Mouse (Mus musculus): ENCODE measurements at regions not wholly inside any gene's neighbourhood (a gene's known extent, or its start where the extent isn't known, plus 50 kb on each side); places are given as distances from the start of the nearest gene placed in this dataset.
"Not testable (repeated sequence)": the region's sequence is repeated elsewhere in the genome, so short reads cannot be mapped to it uniquely, and the experiment has no call there.

DNA sequence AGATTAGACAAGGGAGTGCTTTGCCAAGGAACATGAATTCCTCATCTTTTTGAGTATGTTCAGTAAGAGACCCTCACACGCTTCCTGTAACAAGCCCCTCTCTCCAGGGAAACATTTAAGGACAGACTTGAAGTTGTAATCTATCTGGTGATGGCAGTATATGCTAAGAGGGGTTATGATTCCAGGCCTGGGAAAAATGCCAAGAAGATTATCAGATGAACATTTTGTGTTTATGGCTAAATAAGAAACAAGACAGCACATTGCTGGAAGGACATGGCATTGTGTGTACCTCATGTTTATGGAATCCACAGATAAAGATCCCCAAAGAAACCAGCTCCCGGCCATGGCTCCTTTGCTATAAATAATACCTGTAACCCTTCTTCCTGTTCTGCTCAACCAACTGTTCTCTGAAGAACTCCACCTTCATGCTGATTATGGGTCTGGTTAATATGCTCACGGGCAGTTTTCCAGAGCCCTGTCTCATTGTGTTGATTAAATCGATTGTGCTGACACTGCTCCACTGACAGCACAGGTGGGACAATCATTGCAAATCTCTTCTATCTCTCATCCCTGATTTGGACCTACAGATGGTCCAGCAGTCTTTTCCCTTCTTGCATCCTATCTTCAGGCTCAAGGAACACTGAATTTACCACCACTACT, 327.7 kb downstream of the Abcc12 start:
- WGBS: 89% methylated on average over 4 of the region's 4 CpGs
- Histone ChIP-seq H3K9me3 (replicated peaks) (no peaks in the 10 kb centered on the region), H3K27me3 (ENCODE audit: low read depth, poor library complexity, severe bottlenecking) (no peaks in the 10 kb centered on the region), H3K27ac (replicated peaks) (no peak overlapping the region), H3K4me1 (no peaks in the 10 kb centered on the region), H3K36me3 (no peaks in the 10 kb centered on the region), H3K4me3 (no peak overlapping the region)
- no peak for DNase-seq (ENCODE audit: low spot score)

DNA sequence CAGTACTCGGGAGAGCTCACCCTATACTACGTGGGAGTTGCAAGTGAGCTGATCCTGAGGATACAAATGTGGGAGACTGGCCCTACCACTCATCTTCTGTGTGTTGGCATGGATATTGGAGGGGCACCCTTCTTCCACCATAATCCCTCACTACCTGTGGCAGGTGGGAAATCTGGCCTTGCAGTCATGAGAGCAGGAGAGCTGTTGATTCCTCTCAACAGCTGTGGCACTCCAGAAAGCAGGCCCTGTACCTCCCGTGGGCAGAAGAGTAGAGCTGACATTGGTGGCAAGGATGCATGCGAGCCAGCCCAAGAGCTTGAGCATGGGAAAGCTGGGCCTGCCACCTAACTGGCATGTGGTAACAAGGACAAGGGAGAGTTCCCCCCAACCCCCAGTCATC, 345.8 kb downstream of the Abcc12 start:
- Histone ChIP-seq H3K4me1 (no peaks in the 10 kb centered on the region), H3K36me3 (no peaks in the 10 kb centered on the region), H3K4me3 (no peak overlapping the region), H3K27ac (replicated peaks) (no peak overlapping the region), H3K27me3 (ENCODE audit: low read depth, poor library complexity, severe bottlenecking) (no peaks in the 10 kb centered on the region), H3K9me3 (replicated peaks) (no peaks in the 10 kb centered on the region)
- no peak for DNase-seq (ENCODE audit: low spot score)
- WGBS: 87% methylated on average over 4 of the region's 4 CpGs

DNA sequence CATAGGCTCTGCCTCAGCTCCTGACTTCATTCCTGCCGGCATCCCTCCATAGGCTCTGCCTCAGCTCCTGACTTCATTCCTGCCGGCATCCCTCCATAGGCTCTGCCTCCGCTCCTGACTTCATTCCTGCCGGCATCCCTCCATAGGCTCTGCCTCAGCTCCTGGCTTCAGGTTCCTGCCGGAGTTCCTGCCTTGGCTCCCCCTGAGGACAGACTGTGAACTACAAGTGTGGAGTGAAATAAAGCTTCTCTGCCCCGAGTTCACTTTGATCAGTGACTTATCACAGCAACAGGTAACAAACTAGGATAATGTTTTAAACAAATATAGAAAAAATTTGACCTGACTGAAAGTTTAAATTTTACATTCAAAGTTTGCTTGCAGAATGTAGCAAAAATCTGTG, 348.5 kb downstream of the Abcc12 start:
- H3K4me3 ChIP-seq; DNase-seq (ENCODE audit: low spot score); H3K27me3 ChIP-seq (ENCODE audit: low read depth, poor library complexity, severe bottlenecking); H3K27ac ChIP-seq (replicated peaks); H3K4me1 ChIP-seq; H3K9me3 ChIP-seq (replicated peaks); H3K36me3 ChIP-seq: not testable (repeated sequence)
- 81% methylated on average over 6 of the region's 6 CpGs for WGBS

DNA sequence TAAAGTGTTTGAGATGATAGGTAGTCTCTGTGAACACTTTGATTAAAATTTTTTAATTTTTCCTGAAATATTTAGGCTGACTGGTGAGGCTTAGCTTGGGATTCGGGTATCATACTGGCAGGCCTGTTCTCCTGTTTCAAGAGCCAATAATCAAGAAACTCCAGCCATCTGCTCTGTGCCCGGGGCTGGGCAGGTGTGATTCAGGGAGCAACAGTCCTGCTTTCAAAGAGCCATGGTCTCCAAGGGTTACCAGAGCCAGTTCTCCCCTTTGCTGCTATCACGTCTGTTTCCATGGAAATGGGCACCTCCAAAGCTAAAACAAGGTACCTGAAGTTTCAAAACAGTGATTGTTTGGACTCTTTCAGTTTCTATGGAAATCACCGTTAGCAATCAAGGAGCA, 355.6 kb downstream of the Abcc12 start:
- WGBS: 72% methylated on average over 4 of the region's 4 CpGs
- no peaks in the 10 kb centered on the region for H3K4me1 ChIP-seq
- no peaks in the 10 kb centered on the region for H3K36me3 ChIP-seq
- H3K27me3 ChIP-seq (ENCODE audit: low read depth, poor library complexity, severe bottlenecking): no peaks in the 10 kb centered on the region
- no peak for DNase-seq (ENCODE audit: low spot score)
- H3K9me3 ChIP-seq (replicated peaks): no peaks in the 10 kb centered on the region
- H3K27ac ChIP-seq (replicated peaks): no peak overlapping the region
- H3K4me3 ChIP-seq: no peak overlapping the region

DNA sequence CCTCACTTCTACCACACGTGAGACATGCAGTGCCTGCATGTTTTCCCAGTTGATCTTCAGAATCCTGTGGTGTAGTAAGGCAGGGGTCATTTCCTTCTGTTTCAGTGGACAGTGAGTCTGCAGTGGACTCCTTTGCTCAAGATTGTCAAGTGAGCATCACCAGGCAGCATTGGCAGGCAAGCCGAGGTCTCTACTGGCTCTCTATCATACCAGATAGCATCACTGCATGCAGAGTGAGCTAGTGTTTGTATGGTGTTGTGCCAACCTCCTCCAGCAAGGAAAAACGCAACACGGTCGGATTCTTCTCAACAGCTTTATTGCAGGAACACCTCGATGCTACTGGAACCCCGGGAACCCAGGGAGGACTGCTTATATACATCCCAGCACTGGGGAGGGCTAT, 357.8 kb downstream of the Abcc12 start:
- Histone ChIP-seq H3K9me3 (replicated peaks) (no peaks in the 10 kb centered on the region), H3K4me3 (no peak overlapping the region), H3K36me3 (no peaks in the 10 kb centered on the region), H3K27me3 (ENCODE audit: low read depth, poor library complexity, severe bottlenecking) (no peaks in the 10 kb centered on the region), H3K27ac (replicated peaks) (no peak overlapping the region), H3K4me1 (no peaks in the 10 kb centered on the region)
- 93% methylated on average over 7 of the region's 7 CpGs for WGBS
- no peak for DNase-seq (ENCODE audit: low spot score)

DNA sequence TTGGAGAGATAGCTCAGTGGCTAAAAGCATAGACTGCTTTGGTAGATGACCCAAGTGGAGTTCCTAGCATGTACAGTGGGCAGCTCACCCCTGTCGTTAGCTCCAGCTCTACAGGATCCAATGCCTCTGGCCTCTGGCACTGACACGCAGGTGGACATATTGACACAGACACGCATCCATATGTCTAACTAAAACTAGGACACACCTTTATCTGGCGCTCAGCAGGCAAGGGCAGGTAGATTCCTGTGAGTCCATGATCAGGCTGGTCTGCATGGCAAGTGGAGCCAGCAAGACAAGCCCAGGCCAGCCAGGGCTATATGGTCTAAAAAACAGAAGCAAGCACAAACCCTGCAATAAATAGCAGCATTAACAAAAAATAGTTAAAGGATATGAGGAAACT, 358.3 kb downstream of the Abcc12 start:
- H3K4me3 ChIP-seq: no peak overlapping the region
- no peak for DNase-seq (ENCODE audit: low spot score)
- no peaks in the 10 kb centered on the region for H3K9me3 ChIP-seq (replicated peaks)
- WGBS: 94% methylated on average over 4 of the region's 4 CpGs
- H3K36me3 ChIP-seq: no peaks in the 10 kb centered on the region
- H3K27ac ChIP-seq (replicated peaks): no peak overlapping the region
- no peaks in the 10 kb centered on the region for H3K4me1 ChIP-seq
- no peaks in the 10 kb centered on the region for H3K27me3 ChIP-seq (ENCODE audit: low read depth, poor library complexity, severe bottlenecking)

DNA sequence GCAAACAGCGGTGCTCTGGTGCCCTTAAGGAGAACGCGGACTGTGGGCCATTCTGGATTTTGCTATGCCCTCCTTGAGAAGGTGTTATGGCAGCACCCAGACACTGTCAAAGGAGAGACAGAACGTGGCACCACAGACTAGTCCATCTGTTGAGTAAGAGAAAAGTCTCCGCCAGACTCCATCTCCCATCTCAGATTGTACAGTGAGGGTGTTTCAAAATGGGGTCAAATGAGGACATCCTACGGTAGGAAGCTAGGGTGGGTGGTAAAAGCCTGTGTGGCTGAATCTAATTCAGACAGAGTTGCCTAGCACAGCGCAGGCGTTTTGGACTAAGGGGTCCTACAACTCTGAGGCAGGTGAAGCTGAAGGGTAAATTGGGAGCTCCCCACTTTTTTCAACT, 366.1 kb downstream of the Abcc12 start:
- WGBS: 94% methylated on average over 8 of the region's 8 CpGs
- H3K27ac ChIP-seq (replicated peaks): no peak overlapping the region

DNA sequence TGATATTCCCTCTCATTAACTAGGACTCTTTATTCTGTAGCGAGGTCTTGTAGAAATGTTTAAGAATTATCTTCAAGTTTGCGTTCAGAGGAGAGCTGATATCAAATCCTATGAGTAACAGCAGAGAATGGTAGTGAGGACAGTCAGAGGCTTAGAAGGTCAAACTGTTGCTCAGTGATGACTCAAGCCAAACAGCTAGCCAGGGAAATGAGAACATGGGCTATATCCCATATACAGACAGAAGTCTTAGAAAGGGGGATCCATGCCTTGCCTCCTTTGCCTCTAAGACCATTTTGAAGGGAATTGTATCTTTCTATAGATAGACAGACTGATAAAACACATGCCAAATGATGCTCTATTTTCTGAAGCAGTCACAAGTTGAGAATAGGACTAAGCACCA, 368.0 kb downstream of the Abcc12 start:
- Histone ChIP-seq H3K9me3 (replicated peaks) (no peaks in the 10 kb centered on the region), H3K27me3 (ENCODE audit: low read depth, poor library complexity, severe bottlenecking) (no peaks in the 10 kb centered on the region), H3K4me1 (no peaks in the 10 kb centered on the region), H3K27ac (replicated peaks) (no peak overlapping the region), H3K4me3 (no peak overlapping the region), H3K36me3 (no peaks in the 10 kb centered on the region)
- DNase-seq (ENCODE audit: low spot score): no peak
- 96% methylated on average over 2 of the region's 2 CpGs for WGBS

More for the DNA sequence above, 366.1 kb downstream of the Abcc12 start:
- no peak overlapping the region for H3K4me3 ChIP-seq
- H3K4me1 ChIP-seq: no peaks in the 10 kb centered on the region
- H3K27me3 ChIP-seq (ENCODE audit: low read depth, poor library complexity, severe bottlenecking): no peaks in the 10 kb centered on the region
- no peaks in the 10 kb centered on the region for H3K9me3 ChIP-seq (replicated peaks)
- no peaks in the 10 kb centered on the region for H3K36me3 ChIP-seq
- DNase-seq (ENCODE audit: low spot score): no peak

DNA sequence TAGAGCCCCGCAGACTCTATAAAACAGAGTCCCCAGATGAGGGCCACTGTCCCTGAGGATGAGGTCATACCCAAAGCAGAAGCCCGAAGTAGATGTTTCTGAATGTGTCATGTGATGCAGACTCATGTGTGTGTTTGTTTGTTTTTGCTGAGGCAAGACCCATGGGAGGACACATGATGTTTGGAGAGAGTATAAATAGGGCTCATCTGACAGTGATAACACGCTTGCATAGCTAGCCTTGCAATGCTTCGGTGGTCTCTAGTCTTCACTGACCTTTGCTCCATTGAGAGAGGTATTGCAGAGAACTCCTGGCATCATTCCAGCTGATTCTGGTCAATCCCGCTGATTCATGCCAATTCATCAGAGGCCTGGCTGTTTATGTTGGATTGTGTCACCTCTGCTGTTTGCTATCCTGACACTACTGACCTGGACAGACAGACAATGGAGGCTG, 368.1 kb downstream of the Phkb start:
- WGBS: 87% methylated on average over 5 of the region's 5 CpGs
- no peaks in the 10 kb centered on the region for H3K27me3 ChIP-seq (ENCODE audit: low read depth, poor library complexity, severe bottlenecking)
- no peaks in the 10 kb centered on the region for H3K36me3 ChIP-seq
- H3K9me3 ChIP-seq (replicated peaks): no peaks in the 10 kb centered on the region
- H3K4me1 ChIP-seq: no peaks in the 10 kb centered on the region
- no peak overlapping the region for H3K27ac ChIP-seq (replicated peaks)
- no peak overlapping the region for H3K4me3 ChIP-seq
- no peak for DNase-seq (ENCODE audit: low spot score)

DNA sequence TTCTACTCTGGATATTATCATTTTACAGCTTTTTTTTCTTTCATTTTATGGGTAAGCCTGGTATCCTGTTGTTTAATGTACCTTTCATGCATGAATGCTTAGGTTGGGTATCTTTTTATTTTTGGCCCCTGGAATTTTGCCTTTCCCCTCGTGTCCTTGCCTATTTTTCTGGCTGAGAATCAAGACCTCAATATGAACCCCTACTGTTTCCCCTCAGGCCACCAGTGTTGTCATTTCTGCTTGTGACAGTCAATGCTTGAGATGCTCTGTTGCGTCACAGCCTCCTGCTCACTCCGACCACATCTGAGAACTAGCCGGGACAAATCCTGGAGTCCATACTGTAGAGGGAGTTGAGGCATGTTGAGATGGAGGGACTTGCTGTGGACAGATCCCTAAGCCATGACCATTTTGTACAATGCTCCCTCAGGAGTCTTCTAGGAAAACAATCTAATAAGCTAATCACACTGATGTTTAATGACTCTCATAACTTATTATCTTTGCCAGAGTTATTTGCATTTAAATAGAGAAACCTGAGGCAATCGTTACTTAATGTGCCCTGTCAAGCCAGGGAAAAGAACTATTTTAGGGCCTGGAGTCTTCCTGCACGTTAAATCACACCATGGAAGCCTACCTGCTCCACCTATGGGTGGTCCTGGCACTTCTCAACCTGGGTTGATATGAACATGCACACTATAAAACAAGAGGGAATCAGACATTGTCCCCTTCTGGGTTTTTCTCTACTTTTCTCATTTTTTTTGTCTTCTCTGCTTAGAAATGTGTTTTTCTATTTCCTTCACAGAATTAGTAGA, 363.9 kb downstream of the Phkb start:
- H3K4me3 ChIP-seq: no peak overlapping the region

DNA sequence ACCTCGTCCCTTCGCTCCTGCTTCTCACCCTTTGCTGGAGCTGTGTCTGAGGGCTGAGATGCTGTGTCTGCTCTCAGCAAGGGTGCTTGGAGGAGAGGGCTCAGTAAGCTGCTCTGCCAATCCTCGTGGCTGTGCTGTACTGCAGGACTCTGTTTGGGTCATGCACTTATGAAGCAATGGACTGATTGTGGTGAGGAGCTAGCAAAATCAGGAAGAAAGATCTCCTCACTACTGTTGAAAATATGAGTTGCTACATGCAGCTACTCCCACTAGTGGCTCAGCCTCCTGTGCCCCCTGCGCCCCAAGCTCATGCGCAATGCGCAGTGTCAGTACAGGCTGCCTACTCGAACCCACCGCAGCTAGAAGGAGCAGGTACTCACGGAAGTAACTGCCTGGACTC, 362.3 kb downstream of the Phkb start:
- H3K36me3 ChIP-seq: no peaks in the 10 kb centered on the region
- peaks cover 7% of the 10 kb centered on the region for H3K4me1 ChIP-seq
- no peaks in the 10 kb centered on the region for H3K27me3 ChIP-seq (ENCODE audit: low read depth, poor library complexity, severe bottlenecking)
- 63% methylated on average over 9 of the region's 9 CpGs for WGBS
- DNase-seq (ENCODE audit: low spot score): no peak
- no peaks in the 10 kb centered on the region for H3K9me3 ChIP-seq (replicated peaks)
- H3K27ac ChIP-seq (replicated peaks): no peak overlapping the region
- no peak overlapping the region for H3K4me3 ChIP-seq

More for the DNA sequence above, 363.9 kb downstream of the Phkb start:
- Histone ChIP-seq H3K36me3 (no peaks in the 10 kb centered on the region), H3K27me3 (ENCODE audit: low read depth, poor library complexity, severe bottlenecking) (no peaks in the 10 kb centered on the region), H3K27ac (replicated peaks) (no peak overlapping the region), H3K9me3 (replicated peaks) (no peaks in the 10 kb centered on the region), H3K4me1 (peaks cover 7% of the 10 kb centered on the region)
- DNase-seq (ENCODE audit: low spot score): no peak
- 66% methylated on average over 6 of the region's 6 CpGs for WGBS

DNA sequence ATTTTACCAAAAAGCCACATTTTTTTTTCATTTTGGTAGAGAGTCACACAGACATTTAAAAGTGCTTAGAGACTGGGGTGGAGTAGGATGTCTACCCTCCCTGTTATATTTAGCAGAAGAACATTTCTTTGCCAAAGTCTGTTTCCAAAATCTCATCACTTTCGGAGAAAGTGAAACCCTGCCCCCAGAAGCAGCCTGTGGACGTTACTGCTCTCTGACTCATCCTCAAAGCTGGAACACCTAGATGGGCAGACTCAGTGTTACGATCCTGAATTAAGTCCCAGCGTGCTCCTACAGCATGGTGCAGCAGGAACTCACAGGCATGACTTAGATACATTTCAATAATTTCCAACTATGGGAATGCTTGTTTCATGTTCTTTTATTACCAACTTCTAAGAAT, 361.1 kb downstream of the Phkb start:
- H3K36me3 ChIP-seq: no peaks in the 10 kb centered on the region
- no peaks in the 10 kb centered on the region for H3K9me3 ChIP-seq (replicated peaks)
- H3K27me3 ChIP-seq (ENCODE audit: low read depth, poor library complexity, severe bottlenecking): no peaks in the 10 kb centered on the region
- no peak overlapping the region for H3K4me3 ChIP-seq
- DNase-seq (ENCODE audit: low spot score): no peak
- H3K4me1 ChIP-seq: peaks cover 7% of the 10 kb centered on the region
- H3K27ac ChIP-seq (replicated peaks): no peak overlapping the region
- WGBS: 88% methylated on average over 4 of the region's 4 CpGs

DNA sequence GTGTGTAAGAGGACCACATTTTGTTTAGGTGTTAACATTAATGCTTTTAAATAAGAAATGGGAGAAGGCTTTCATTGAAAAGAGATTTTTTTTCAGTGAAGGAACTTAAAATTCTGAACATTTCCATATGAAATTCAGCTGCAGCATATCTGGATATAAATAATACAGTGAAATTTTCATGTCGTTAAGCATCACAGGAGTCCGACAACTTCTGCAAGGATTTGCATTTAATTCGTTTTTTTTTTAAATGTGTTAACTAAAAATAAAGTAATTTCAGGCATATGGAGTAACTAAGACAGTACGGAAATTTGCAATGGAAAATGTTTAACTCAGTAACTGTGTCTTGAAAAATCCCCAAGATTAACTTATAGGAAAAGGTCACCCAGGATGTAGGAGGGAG, 351.5 kb downstream of the Phkb start:
- H3K4me1 ChIP-seq: no peaks in the 10 kb centered on the region
- no peaks in the 10 kb centered on the region for H3K9me3 ChIP-seq (replicated peaks)
- no peak for DNase-seq (ENCODE audit: low spot score)
- no peaks in the 10 kb centered on the region for H3K36me3 ChIP-seq
- no peaks in the 10 kb centered on the region for H3K27me3 ChIP-seq (ENCODE audit: low read depth, poor library complexity, severe bottlenecking)
- WGBS: 87% methylated on average over 4 of the region's 4 CpGs
- H3K4me3 ChIP-seq: no peak overlapping the region
- H3K27ac ChIP-seq (replicated peaks): no peak overlapping the region

Data from midbrain, embryonic 10.5 days (tissue).